Mouse (Mus musculus) hindbrain, embryonic 13.5 days (tissue): Measurements from ENCODE around the gene Fbln1. TPM values are rescaled to one million over a fixed set of nuclear protein-coding genes. Genes with fewer than 3 reads are reported as not detected.

Experiments
- ATAC-seq: fragments of 200-750 bp; cut with Nextera tagmentation; 2 replicates; pipeline ENCODE4 v1.8.0; 2017; ENCODE audit warnings: moderate TSS enrichment; ENCODE audit not compliant: low FRiP score
- H3K27ac ChIP-seq: fragments of 300-500 bp; sonication (generic); 2 replicates; pipeline ENCODE4 v1.5.1; 2015; ENCODE audit warnings: inconsistent platforms, mild to moderate bottlenecking, moderate library complexity
- H3K27me3 ChIP-seq: fragments of 300-500 bp; sonication (generic); 2 replicates; pipeline ENCODE4 v1.6.1; 2015; ENCODE audit warnings: mild to moderate bottlenecking, inconsistent platforms
- H3K36me3 ChIP-seq: fragments of 300-500 bp; sonication (generic); 2 replicates; pipeline ENCODE4 v1.6.1; 2015; ENCODE audit warnings: mild to moderate bottlenecking, inconsistent platforms
- H3K4me1 ChIP-seq: fragments of 300-500 bp; sonication (generic); replicated peaks from 2 replicates; pipeline ENCODE4 v1.6.1; 2015; ENCODE audit warnings: inconsistent platforms
- H3K4me2 ChIP-seq: fragments of 300-500 bp; sonication (generic); 2 replicates; pipeline ENCODE4 v1.6.1; 2015; ENCODE audit warnings: inconsistent platforms, mild to moderate bottlenecking, moderate library complexity
- H3K4me3 ChIP-seq: fragments of 300-500 bp; sonication (generic); 2 replicates; pipeline ENCODE4 v1.5.1; 2015; ENCODE audit warnings: mild to moderate bottlenecking, inconsistent platforms
- H3K9ac ChIP-seq: fragments of 300-500 bp; sonication (generic); 2 replicates; pipeline ENCODE4 v1.6.1; 2015; ENCODE audit warnings: mild to moderate bottlenecking, inconsistent platforms
- H3K9me3 ChIP-seq: fragments of 300-500 bp; sonication (generic); 2 replicates; pipeline ENCODE4 v1.6.1; 2016; ENCODE audit warnings: inconsistent platforms
- WGBS: fragments of 180-500 bp; shearing (Covaris S2); methylation state at CpG from one replicate; pipeline ENCODE4 v1.1.7; 2015; 5-methylcytosine and 5-hydroxymethylcytosine counted together
- polyA plus RNA-seq: library from polyadenylated mRNA; unstranded; fragments of >200 nt; fragmentation: Nextera tagmentation; extraction: Ambion mirVana; gene quantifications from 2 replicates; pipeline ENCODE4 v1.2.1, GENCODE M21; 2015

Fbln1 gene
- polyA plus RNA-seq, 1 experiment from 2014 or later: 60.7 TPM

- 22% methylated on average over 10 of the region's 10 CpGs for WGBS
- H3K27ac ChIP-seq: peak overlapping the region; percentile 74
- 0 out of 2 replicates have a peak, but pooled peaks cover 10% of the 10 kb centered on the region for H3K36me3 ChIP-seq
- peak overlapping the region; percentile 4; the same call in 1 of the 2 replicates for H3K4me3 ChIP-seq
- H3K4me1 ChIP-seq: peaks cover 31% of the 10 kb centered on the region
- H3K9ac ChIP-seq: peak overlapping the region; percentile 6
- peaks cover 14% of the 10 kb centered on the region for H3K27me3 ChIP-seq
- H3K9me3 ChIP-seq: 0 out of 2 replicates have a peak, but pooled peaks cover 3% of the 10 kb centered on the region
- H3K4me2 ChIP-seq: peak overlapping the region; percentile 90
- no peak for ATAC-seq
These were observed 2.6 kb downstream of the Fbln1 start for GRCm38 (mm10) chr15:85208332-85208731.

- Histone ChIP-seq H3K27ac (no peak overlapping the region), H3K27me3 (peaks cover 6% of the 10 kb centered on the region; the same call in 1 of the 2 replicates), H3K9me3 (0 out of 2 replicates have a peak, but pooled peaks cover 3% of the 10 kb centered on the region), H3K4me3 (no peak overlapping the region), H3K4me1 (peaks cover 31% of the 10 kb centered on the region), H3K36me3 (0 out of 2 replicates have a peak, but pooled peaks cover 10% of the 10 kb centered on the region), H3K4me2 (no peak overlapping the region), H3K9ac (no peak overlapping the region)
- WGBS: 89% methylated on average over 3 of the region's 3 CpGs
- no peak for ATAC-seq
These were observed 3.6 kb downstream of the Fbln1 start for GRCm38 (mm10) chr15:85209341-85209740.

- peaks cover 8% of the 10 kb centered on the region; the same call in 1 of the 2 replicates for H3K9me3 ChIP-seq
- H3K27me3 ChIP-seq: no peaks in the 10 kb centered on the region
- H3K4me2 ChIP-seq: no peak overlapping the region
- H3K27ac ChIP-seq: no peak overlapping the region
- H3K4me3 ChIP-seq: no peak overlapping the region
- WGBS: 89% methylated on average over 12 of the region's 12 CpGs
- peaks cover 29% of the 10 kb centered on the region for H3K4me1 ChIP-seq
- ATAC-seq: no peak
- H3K9ac ChIP-seq: no peak overlapping the region
- peaks cover 18% of the 10 kb centered on the region for H3K36me3 ChIP-seq
These were observed 4.9 kb downstream of the Fbln1 start for GRCm38 (mm10) chr15:85210686-85211085.

DNA sequence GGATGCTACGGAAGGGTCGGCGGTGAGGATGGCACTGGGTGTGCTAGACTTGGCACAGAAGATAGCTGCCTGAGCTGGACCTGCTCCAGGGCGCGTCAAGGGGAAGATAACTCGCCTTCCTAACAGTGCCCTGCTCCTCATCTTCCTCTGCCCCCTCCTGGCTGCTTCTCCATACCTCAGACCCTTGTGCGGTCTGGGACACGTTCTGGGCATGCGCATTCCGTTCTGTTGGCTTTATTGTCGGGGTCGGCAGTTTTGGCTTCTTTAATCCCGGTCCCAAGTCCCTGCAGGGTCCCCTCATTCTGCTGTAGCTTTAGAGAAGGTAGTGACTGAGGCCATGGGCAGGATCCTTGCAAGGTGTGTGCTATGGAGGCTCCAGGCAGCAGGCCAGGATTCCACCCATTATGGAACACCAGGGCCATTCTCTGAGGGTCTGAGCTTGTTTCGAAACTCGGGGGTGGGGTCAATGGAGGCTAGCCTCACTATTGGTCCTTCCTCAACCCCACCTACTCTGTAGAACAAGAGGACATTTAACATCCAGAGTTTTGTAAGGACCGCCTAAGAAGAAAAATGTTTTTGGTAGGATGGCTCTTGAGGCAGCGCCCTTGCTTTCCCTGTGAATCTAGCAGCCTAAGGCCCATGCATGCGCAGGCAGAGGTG is 5.5 kb downstream of the Fbln1 start:
- WGBS: 96% methylated on average over 18 of the region's 18 CpGs

DNA sequence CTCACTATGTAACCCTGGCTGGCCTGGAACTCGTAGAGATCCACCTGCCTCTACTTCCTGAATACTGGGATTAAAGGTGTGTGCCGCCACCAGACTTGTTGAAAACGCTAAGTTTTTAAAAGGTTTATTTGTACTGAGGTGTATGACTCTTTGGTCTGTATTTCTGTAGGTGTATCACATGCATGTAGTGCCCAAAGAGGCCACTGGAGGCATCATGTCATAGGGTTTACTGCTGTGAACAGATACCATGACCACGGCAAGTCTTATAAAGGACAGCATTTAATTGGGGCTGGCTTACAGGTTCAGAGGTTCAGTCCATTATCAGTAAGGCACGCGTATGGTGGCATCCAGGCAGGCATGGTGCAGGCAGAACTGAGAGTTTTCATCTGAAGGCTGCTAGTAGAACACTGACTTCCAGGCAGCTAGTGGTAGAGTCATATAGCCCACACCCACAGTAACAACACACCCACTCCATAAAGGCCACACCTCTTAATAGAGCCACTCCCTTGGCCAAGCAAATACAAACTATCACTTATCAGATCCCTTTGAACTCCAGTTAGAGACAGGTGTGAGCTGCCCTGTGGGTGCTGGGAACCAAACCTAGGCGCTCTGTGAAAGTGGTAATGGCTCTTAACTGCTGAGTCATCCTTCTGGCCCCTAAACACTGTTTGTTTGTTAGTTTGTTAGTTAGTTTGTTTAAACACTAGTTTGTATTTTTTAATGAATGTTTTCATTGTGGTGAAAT is 10.5 kb downstream of the Fbln1 start:
- no peak overlapping the region for H3K9ac ChIP-seq
- H3K4me3 ChIP-seq: no peak overlapping the region
- H3K9me3 ChIP-seq: peaks cover 14% of the 10 kb centered on the region
- WGBS: 97% methylated on average over 7 of the region's 7 CpGs
- H3K4me2 ChIP-seq: no peak overlapping the region
- peaks cover 23% of the 10 kb centered on the region for H3K36me3 ChIP-seq
- no peak overlapping the region for H3K27ac ChIP-seq
- no peaks in the 10 kb centered on the region for H3K27me3 ChIP-seq
- H3K4me1 ChIP-seq: peaks cover 8% of the 10 kb centered on the region; the same call in 1 of the 2 replicates
- no peak for ATAC-seq

More for the DNA sequence above, 5.5 kb downstream of the Fbln1 start:
- Histone ChIP-seq H3K9me3 (peaks cover 14% of the 10 kb centered on the region), H3K4me1 (peaks cover 24% of the 10 kb centered on the region), H3K27me3 (no peaks in the 10 kb centered on the region), H3K36me3 (peaks cover 23% of the 10 kb centered on the region), H3K9ac (no peak overlapping the region), H3K4me2 (no peak overlapping the region), H3K4me3 (no peak overlapping the region), H3K27ac (no peak overlapping the region)
- no peak for ATAC-seq

DNA sequence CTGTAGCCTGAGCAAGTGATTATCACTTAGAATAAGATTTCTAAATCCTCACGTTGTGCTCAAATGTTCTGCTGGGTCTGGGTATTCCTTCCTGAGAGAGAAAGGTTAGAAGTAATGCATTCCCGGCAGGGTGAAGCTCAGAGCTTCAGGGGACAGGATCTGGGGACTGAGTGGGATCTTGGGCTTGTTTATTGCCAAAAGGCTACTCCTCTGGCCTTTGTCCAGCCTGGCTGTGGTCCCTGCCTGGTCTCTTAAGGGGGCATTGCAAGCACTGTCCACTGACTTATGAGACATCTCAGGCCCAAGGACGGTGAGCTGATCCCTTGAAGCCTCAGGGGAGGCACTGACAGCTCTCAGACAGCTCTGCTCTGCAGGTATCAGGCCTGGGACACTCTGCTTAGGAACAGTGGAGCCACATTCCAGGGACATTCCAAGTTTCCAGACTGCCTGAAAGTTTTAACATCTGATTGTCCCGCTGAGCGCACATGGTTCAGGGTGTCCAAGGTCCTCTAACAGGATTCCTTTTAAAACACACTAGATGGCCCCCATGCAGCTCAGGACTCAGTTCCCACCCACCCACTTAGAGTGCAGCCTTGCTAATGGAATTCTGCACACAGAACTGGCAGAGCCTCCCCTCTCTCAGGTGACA is 13.0 kb downstream of the Fbln1 start:
- no peak overlapping the region for H3K4me2 ChIP-seq
- no peak overlapping the region for H3K9ac ChIP-seq

GRCm38 (mm10) chr15:85220371-85220770 is 14.6 kb downstream of the Fbln1 start:
- peaks cover 22% of the 10 kb centered on the region for H3K36me3 ChIP-seq
- H3K9ac ChIP-seq: no peak overlapping the region
- H3K27ac ChIP-seq: no peak overlapping the region
- 93% methylated on average over 6 of the region's 6 CpGs for WGBS
- no peak overlapping the region for H3K4me3 ChIP-seq
- no peak for ATAC-seq
- no peak overlapping the region for H3K4me2 ChIP-seq
- H3K4me1 ChIP-seq: peaks cover 13% of the 10 kb centered on the region; the same call in 1 of the 2 replicates
- no peaks in the 10 kb centered on the region for H3K27me3 ChIP-seq
- peaks cover 10% of the 10 kb centered on the region for H3K9me3 ChIP-seq

More for the DNA sequence above, 13.0 kb downstream of the Fbln1 start:
- WGBS: 82% methylated on average over 5 of the region's 5 CpGs
- ATAC-seq: no peak
- Histone ChIP-seq H3K27me3 (no peaks in the 10 kb centered on the region), H3K4me3 (no peak overlapping the region), H3K4me1 (peaks cover 13% of the 10 kb centered on the region; the same call in 1 of the 2 replicates), H3K9me3 (peaks cover 12% of the 10 kb centered on the region), H3K27ac (no peak overlapping the region), H3K36me3 (peaks cover 16% of the 10 kb centered on the region)

DNA sequence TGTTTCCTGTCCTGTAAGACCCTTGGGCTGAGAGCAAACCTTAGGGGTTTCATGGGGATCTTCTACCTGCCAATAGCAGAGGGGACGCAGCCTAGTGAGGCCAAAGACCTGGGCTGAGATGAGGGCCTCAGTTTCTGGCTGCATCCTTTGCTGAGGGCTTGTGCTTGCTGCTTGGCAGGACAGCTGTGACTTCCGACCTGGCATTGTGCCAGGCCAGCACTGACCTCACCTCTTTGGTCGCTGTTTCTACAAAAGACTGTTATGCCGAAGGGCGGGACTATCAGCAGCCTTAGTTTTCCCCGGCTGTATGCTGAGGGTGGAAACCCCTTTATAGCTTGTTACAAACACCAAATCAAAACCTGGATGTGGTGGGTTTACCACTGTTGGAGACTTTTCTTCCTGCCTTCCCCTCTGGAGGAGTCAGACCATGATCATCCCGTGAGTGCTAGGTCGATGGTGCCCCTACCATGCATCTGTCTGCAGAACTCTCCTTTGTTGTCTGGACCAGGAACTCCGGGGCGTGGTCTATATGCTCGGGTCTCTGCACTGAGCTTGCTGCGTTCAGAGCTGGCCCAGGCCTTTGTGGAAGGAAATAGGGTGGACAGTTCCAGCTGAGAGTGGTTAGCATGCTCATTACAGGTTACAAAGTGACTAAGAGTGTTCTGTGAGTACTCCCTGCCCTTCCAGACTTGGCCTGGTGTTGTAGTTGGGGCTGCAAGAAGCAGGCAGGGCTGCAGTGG is 15.5 kb downstream of the Fbln1 start:
- Histone ChIP-seq H3K27me3 (no peaks in the 10 kb centered on the region), H3K36me3 (peaks cover 14% of the 10 kb centered on the region), H3K9ac (no peak overlapping the region), H3K4me2 (no peak overlapping the region), H3K4me3 (no peak overlapping the region), H3K27ac (peak overlapping the region; percentile 35; the same call in 1 of the 2 replicates), H3K4me1 (peaks cover 13% of the 10 kb centered on the region; the same call in 1 of the 2 replicates), H3K9me3 (0 out of 2 replicates have a peak, but pooled peaks cover under 1% of the 10 kb centered on the region)
- ATAC-seq: no peak
- WGBS: 69% methylated on average over 12 of the region's 12 CpGs

DNA sequence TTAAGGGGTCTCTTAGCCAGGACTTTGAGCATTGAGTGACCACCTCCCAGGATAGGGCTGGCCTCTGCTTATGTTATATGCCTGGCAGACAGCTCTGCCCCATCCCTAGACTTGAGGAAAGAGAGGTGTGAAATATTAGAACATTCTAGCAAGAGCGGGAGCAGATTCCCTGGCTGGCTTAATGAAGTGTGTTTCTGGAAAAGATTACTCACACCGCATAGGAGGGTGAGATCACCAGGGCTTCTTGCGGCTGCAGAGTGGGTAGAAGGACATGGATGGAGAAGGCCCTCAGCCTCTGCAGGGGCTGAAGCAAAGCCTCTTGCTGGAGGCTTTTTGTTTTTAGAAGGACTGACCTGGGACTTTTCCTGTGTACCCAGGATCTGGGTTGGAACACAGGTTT is 19.9 kb downstream of the Fbln1 start:
- Histone ChIP-seq H3K4me1 (peaks cover 10% of the 10 kb centered on the region; the same call in 1 of the 2 replicates), H3K4me2 (no peak overlapping the region), H3K9ac (no peak overlapping the region), H3K27me3 (no peaks in the 10 kb centered on the region), H3K36me3 (peaks cover 12% of the 10 kb centered on the region), H3K27ac (no peak overlapping the region), H3K4me3 (no peak overlapping the region), H3K9me3 (no peaks in the 10 kb centered on the region)
- ATAC-seq: no peak
- 98% methylated on average over 3 of the region's 3 CpGs for WGBS

DNA sequence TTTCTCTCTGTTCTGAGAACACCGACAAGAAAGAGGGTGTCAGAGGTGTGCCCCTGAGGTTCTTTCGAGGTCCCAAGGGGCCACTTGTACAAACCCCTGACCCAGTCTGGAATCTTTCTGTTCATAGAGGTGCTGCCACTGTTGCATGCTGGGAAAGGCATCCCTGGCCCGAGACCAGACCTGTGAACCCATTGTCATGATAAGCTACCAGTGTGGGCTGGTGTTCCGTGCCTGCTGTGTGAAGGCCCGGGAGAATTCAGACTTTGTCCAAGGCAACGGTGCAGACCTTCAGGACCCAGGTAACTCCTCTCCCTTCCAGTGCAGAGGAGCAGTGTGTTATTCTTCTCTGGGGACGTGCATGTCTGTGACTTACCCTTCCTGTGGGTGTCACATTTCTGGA is 21.1 kb downstream of the Fbln1 start:
- Histone ChIP-seq H3K4me3 (no peak overlapping the region), H3K27me3 (no peaks in the 10 kb centered on the region), H3K4me2 (no peak overlapping the region), H3K9ac (no peak overlapping the region), H3K4me1 (no peaks in the 10 kb centered on the region), H3K36me3 (peaks cover 14% of the 10 kb centered on the region), H3K9me3 (no peaks in the 10 kb centered on the region), H3K27ac (no peak overlapping the region)
- WGBS: 78% methylated on average over 7 of the region's 7 CpGs
- no peak for ATAC-seq

- Histone ChIP-seq H3K4me3 (no peak overlapping the region), H3K4me2 (no peak overlapping the region), H3K27me3 (no peaks in the 10 kb centered on the region), H3K27ac (no peak overlapping the region), H3K9me3 (no peaks in the 10 kb centered on the region), H3K36me3 (peaks cover 18% of the 10 kb centered on the region), H3K9ac (no peak overlapping the region), H3K4me1 (no peaks in the 10 kb centered on the region)
- 83% methylated on average over 3 of the region's 3 CpGs for WGBS
- ATAC-seq: no peak
These were observed 22.8 kb downstream of the Fbln1 start for GRCm38 (mm10) chr15:85228568-85228967.
